Mouse (Mus musculus) testis, postnatal 10 days (tissue): Measurements from ENCODE around the gene Gm14444.
A peak's percentile ranks its signal among the peaks of the same experiment; 100 is the strongest.
"Not testable (repeated sequence)": the region's sequence is repeated elsewhere in the genome, so short reads cannot be mapped to it uniquely, and the experiment has no call there.

Experiments used
- DNase-seq: peaks from one replicate; pipeline ENCODE4 v3.0.0; 2021; ENCODE audit warnings: low spot score

Gene Gm14444

DNA sequence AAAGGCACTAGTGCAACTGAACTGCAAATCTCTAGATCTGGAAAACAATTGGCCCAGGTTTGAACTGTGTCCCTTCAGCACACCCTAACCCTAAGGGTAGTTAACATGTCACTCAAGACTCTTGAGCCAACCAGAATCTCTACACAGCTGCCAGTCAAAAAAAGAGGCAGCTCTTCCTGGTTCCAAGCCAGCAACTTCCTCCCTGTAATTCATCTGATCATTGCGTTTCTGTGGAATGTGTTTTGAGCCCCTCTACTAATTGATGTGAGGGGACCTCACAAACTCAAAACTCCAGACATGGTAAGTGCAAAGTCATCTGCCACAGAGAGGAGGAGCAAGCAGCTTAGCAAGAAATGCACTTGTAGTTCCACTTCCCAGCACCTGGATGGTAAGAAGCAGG lies at the start of gene Gm14444:
Gene Gm14444, plus strand, starts transcription at position 220 of the 400 bp plus-strand sequence.
- DNase-seq, result not testable (repeated sequence)

GRCm38 (mm10) chr2:174965466-174965865 lies 44.6 kb upstream of the Gm14444 start:
- not testable (repeated sequence) for DNase-seq

GRCm38 (mm10) chr2:175044268-175044667 lies 34.2 kb downstream of the Gm14444 start:
- DNase-seq, result peak; percentile 40

DNA sequence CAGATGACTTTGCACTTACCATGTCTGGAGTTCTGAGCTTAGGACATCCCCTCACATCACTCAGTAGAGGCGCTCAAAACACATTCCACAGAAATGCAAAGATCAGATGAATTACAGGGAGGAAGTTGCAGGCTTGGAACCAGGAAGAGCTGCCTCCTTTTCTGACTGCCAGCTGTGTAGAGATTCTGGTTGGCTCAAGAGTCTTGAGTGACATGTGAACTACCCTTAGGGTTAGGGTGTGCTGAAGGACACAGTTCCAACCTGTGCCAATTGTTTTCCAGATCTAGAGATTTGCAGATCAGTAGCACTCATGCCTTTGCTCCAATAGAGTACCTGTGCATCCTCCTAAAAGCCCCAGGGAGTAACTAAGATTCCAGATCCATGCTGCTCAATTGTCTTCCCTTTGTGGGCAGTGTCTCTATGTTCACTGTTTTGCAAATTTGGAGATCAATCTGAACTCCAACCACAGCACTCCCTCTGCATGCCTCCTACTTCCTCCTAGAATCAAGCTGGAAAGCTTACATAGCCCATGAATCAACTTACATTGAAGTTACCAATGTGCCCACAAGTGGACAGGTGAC lies 57.7 kb downstream of the Gm14444 start, which contains the start of gene Gm14393:
Gene Gm14393, minus strand, starts transcription at position 101 of the 581 bp plus-strand sequence.
- DNase-seq, result not testable (repeated sequence)
